Mouse (Mus musculus) hindbrain, embryonic 16.5 days (tissue): ENCODE results near the gene Samd4. TPM values are rescaled to one million over a fixed set of nuclear protein-coding genes. Genes with fewer than 3 reads are reported as not detected.

Source experiments
- ATAC-seq: fragments of 200-750 bp; cut with Nextera tagmentation; 2 replicates; pipeline ENCODE4 v1.8.0; 2017; ENCODE audit warnings: moderate TSS enrichment, moderate library complexity
- H3K27ac ChIP-seq: fragments of 300-500 bp; sonication (generic); 2 replicates; pipeline ENCODE4 v1.5.1; 2014; ENCODE audit warnings: low read depth, mild to moderate bottlenecking, control low read depth, low read length, moderate library complexity
- H3K27me3 ChIP-seq: fragments of 300-500 bp; sonication (generic); replicated peaks from 2 replicates; pipeline ENCODE4 v1.6.1; 2014; ENCODE audit warnings: low read length; ENCODE audit not compliant: control insufficient read depth, insufficient read depth
- H3K36me3 ChIP-seq: fragments of 300-500 bp; sonication (generic); 2 replicates; pipeline ENCODE4 v1.6.1; 2014; ENCODE audit warnings: mild to moderate bottlenecking, low read length, moderate library complexity, mixed read lengths; ENCODE audit not compliant: control insufficient read depth, insufficient read depth
- H3K4me1 ChIP-seq: fragments of 300-500 bp; sonication (generic); 2 replicates; pipeline ENCODE4 v1.6.1; 2014; ENCODE audit warnings: low read depth, low read length; ENCODE audit not compliant: control insufficient read depth, insufficient read depth
- H3K4me2 ChIP-seq: fragments of 300-500 bp; sonication (generic); 2 replicates; pipeline ENCODE4 v1.6.1; 2014; ENCODE audit warnings: mild to moderate bottlenecking, low read length, control low read depth, moderate library complexity
- H3K4me3 ChIP-seq: fragments of 300-500 bp; sonication (generic); 2 replicates; pipeline ENCODE4 v1.5.1; 2014; ENCODE audit warnings: mild to moderate bottlenecking, low read length, control low read depth, moderate library complexity
- H3K9ac ChIP-seq: fragments of 300-500 bp; sonication (generic); 2 replicates; pipeline ENCODE4 v1.6.1; 2014; ENCODE audit warnings: low read depth, mild to moderate bottlenecking, control low read depth, low read length, moderate library complexity
- H3K9me3 ChIP-seq: fragments of 300-500 bp; sonication (generic); 2 replicates; pipeline ENCODE4 v1.6.1; 2014; ENCODE audit warnings: mild to moderate bottlenecking, low read length, moderate library complexity; ENCODE audit not compliant: control insufficient read depth
- WGBS: fragments of 180-500 bp; shearing (Covaris S2); extraction: QIAGEN DNeasy Blood & Tissue Kit; methylation state at CpG from one replicate; pipeline ENCODE4 v1.1.7; 2014; 5-methylcytosine and 5-hydroxymethylcytosine counted together
- polyA plus RNA-seq: library from polyadenylated mRNA; unstranded; fragments of >200 nt; fragmentation: Nextera tagmentation; extraction: Ambion mirVana; gene quantifications from 2 replicates; pipeline ENCODE4 v1.2.1, GENCODE M21; 2015

Gene Samd4
- polyA plus RNA-seq, 1 experiment from 2014 or later, result 4.7 TPM

- no peak for ATAC-seq
These were observed 194.4 kb downstream of the Samd4 start for GRCm38 (mm10) chr14:47076956-47077575.

GRCm38 (mm10) chr14:47077576-47077970, 194.9 kb downstream of the Samd4 start:
- Histone ChIP-seq H3K9me3 (no peaks in the 10 kb centered on the region), H3K36me3 (no peaks in the 10 kb centered on the region; the same call in 1 of the 2 replicates), H3K27ac (no peak overlapping the region), H3K4me2 (no peak overlapping the region), H3K4me3 (no peak overlapping the region), H3K9ac (no peak overlapping the region), H3K27me3 (no peaks in the 10 kb centered on the region), H3K4me1 (no peaks in the 10 kb centered on the region)
- ATAC-seq, result no peak
- 93% methylated on average over 3 of the region's 3 CpGs for WGBS

More at GRCm38 (mm10) chr14:47076956-47077575, 194.4 kb downstream of the Samd4 start:
- Histone ChIP-seq H3K27ac (no peak overlapping the region), H3K27me3 (no peaks in the 10 kb centered on the region), H3K36me3 (no peaks in the 10 kb centered on the region; the same call in 1 of the 2 replicates), H3K9ac (no peak overlapping the region), H3K4me2 (no peak overlapping the region), H3K4me3 (no peak overlapping the region), H3K4me1 (no peaks in the 10 kb centered on the region), H3K9me3 (no peaks in the 10 kb centered on the region)
- WGBS, result 89% methylated on average over 14 of the region's 14 CpGs

GRCm38 (mm10) chr14:47079911-47080310, 197.3 kb downstream of the Samd4 start:
- Histone ChIP-seq H3K27me3 (no peaks in the 10 kb centered on the region), H3K9me3 (no peaks in the 10 kb centered on the region), H3K9ac (no peak overlapping the region), H3K4me1 (no peaks in the 10 kb centered on the region), H3K27ac (no peak overlapping the region), H3K36me3 (no peaks in the 10 kb centered on the region; the same call in 1 of the 2 replicates), H3K4me2 (no peak overlapping the region), H3K4me3 (no peak overlapping the region)
- ATAC-seq, result no peak
- 91% methylated on average over 7 of the region's 7 CpGs for WGBS

GRCm38 (mm10) chr14:47083311-47083710, 200.7 kb downstream of the Samd4 start:
- no peak overlapping the region for H3K4me3 ChIP-seq
- no peaks in the 10 kb centered on the region; the same call in 1 of the 2 replicates for H3K36me3 ChIP-seq
- 56% methylated on average over 9 of the region's 9 CpGs for WGBS
- H3K27me3 ChIP-seq, result no peaks in the 10 kb centered on the region
- peaks cover 7% of the 10 kb centered on the region; the same call in 1 of the 2 replicates for H3K4me1 ChIP-seq
- peak; percentile 22; the same call in 1 of the 2 replicates for ATAC-seq
- no peak overlapping the region for H3K27ac ChIP-seq
- no peak overlapping the region for H3K4me2 ChIP-seq
- H3K9me3 ChIP-seq, result no peaks in the 10 kb centered on the region
- H3K9ac ChIP-seq, result no peak overlapping the region

- H3K27me3 ChIP-seq, result no peaks in the 10 kb centered on the region
- H3K4me1 ChIP-seq, result peaks cover 7% of the 10 kb centered on the region; the same call in 1 of the 2 replicates
- WGBS, result 80% methylated on average over 6 of the region's 6 CpGs
- no peak overlapping the region for H3K4me2 ChIP-seq
- no peak for ATAC-seq
- H3K9me3 ChIP-seq, result no peaks in the 10 kb centered on the region
- H3K27ac ChIP-seq, result no peak overlapping the region
- no peak overlapping the region for H3K9ac ChIP-seq
- H3K36me3 ChIP-seq, result no peaks in the 10 kb centered on the region
- H3K4me3 ChIP-seq, result no peak overlapping the region
These were observed 201.2 kb downstream of the Samd4 start for GRCm38 (mm10) chr14:47083838-47084237.

- H3K9me3 ChIP-seq, result no peaks in the 10 kb centered on the region
- peaks cover 7% of the 10 kb centered on the region; the same call in 1 of the 2 replicates for H3K4me1 ChIP-seq
- H3K36me3 ChIP-seq, result no peaks in the 10 kb centered on the region
- H3K9ac ChIP-seq, result no peak overlapping the region
- no peak overlapping the region for H3K4me3 ChIP-seq
- H3K27ac ChIP-seq, result no peak overlapping the region
- H3K4me2 ChIP-seq, result no peak overlapping the region
- 88% methylated on average over 2 of the region's 2 CpGs for WGBS
- no peaks in the 10 kb centered on the region for H3K27me3 ChIP-seq
- no peak for ATAC-seq
These were observed 202.0 kb downstream of the Samd4 start for GRCm38 (mm10) chr14:47084686-47085085.

GRCm38 (mm10) chr14:47086123-47086522, 203.5 kb downstream of the Samd4 start:
- 70% methylated on average over 3 of the region's 3 CpGs for WGBS
- Histone ChIP-seq H3K27ac (no peak overlapping the region), H3K9me3 (no peaks in the 10 kb centered on the region), H3K4me1 (peaks cover 7% of the 10 kb centered on the region; the same call in 1 of the 2 replicates), H3K9ac (no peak overlapping the region), H3K4me3 (no peak overlapping the region), H3K27me3 (no peaks in the 10 kb centered on the region), H3K36me3 (no peaks in the 10 kb centered on the region), H3K4me2 (no peak overlapping the region)
- ATAC-seq, result no peak

- H3K27me3 ChIP-seq, result no peaks in the 10 kb centered on the region
- peak; percentile 89 for ATAC-seq
- WGBS, result 4% methylated on average over 16 of the region's 16 CpGs
- H3K4me3 ChIP-seq, result peak overlapping the region; percentile 30
- no peaks in the 10 kb centered on the region for H3K9me3 ChIP-seq
- peak overlapping the region; percentile 68 for H3K4me2 ChIP-seq
- no peaks in the 10 kb centered on the region for H3K36me3 ChIP-seq
- H3K27ac ChIP-seq, result no peak overlapping the region
- peaks cover 7% of the 10 kb centered on the region; the same call in 1 of the 2 replicates for H3K4me1 ChIP-seq
- H3K9ac ChIP-seq, result peak overlapping the region; percentile 59
These were observed 204.1 kb downstream of the Samd4 start for GRCm38 (mm10) chr14:47086743-47087142.

- 40% methylated on average over 5 of the region's 5 CpGs for WGBS
- peak overlapping the region; percentile 30; the same call in 1 of the 2 replicates for H3K4me3 ChIP-seq
- ATAC-seq, result peak; percentile 49; the same call in 1 of the 2 replicates
- no peak overlapping the region for H3K9ac ChIP-seq
- H3K9me3 ChIP-seq, result no peaks in the 10 kb centered on the region
- no peaks in the 10 kb centered on the region for H3K27me3 ChIP-seq
- peak overlapping the region; percentile 68 for H3K4me2 ChIP-seq
- no peak overlapping the region for H3K27ac ChIP-seq
- H3K4me1 ChIP-seq, result peaks cover 7% of the 10 kb centered on the region; the same call in 1 of the 2 replicates
- no peaks in the 10 kb centered on the region for H3K36me3 ChIP-seq
These were observed 204.5 kb downstream of the Samd4 start for GRCm38 (mm10) chr14:47087182-47087581.
